Mouse (Mus musculus) spleen, postnatal 10 days (tissue): Measurements from ENCODE around the gene Bex1.
"Not testable (repeated sequence)": the region's sequence is repeated elsewhere in the genome, so short reads cannot be mapped to it uniquely, and the experiment has no call there.

ENCODE experiments used
- DNase-seq, 2 experiments: peaks; one replicate each; pipeline ENCODE4 v3.0.0; 2021 to 2022; ENCODE audit warnings: low spot score in 2 of 2

Bex1 gene

DNA sequence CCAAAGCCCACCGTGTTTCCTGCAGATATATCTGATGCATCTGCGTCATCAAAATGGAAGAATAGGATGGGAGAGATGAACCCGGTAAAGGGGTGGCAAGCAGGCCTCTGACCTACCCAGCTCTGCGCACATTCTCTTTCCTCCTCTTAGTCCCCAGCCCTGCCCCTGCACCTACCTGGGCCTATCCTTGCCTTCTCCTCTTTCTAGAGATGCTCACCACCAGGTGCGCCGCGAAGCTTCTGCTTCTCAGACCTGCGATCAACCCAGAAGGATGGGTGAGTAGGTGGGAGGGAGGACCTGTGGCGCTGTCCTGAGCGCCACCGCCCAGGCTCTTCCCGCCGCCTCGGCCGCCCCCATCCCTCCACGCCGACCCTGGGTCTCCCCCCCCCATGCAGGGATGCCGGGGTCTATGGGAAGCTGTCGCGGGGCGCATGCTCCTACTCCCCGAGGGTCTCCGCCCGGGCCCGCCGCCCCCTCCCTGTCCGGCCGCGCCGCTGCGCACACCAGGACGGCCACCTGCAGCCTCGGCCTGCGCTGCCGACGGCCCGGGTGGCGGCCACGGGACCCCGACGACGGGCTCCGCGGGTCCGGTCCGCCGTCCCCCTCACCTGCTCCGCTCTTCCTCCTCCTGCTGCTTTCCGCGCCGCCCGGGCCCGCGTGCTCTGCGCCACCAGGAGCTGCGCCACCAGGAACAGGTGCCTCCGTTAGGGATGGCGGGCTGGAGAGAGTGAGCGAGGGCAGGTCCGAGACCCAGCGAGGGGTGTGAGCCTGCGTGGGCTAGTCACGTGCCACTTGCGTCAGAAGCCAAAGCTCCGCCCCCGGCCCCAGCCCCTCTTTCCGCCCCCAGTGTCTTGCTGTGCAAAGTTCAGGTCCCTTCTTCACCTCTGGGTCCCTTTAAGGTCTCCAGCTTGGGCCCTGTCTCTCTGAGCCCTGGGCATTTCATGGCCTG lies at the start of gene Bex1, which contains the start of gene Tceal7:
Gene Bex1 (minus strand): TSS at position 785 of the 949 bp plus-strand sequence.
Gene Tceal7 (plus strand): TSS at position 51 of the 949 bp plus-strand sequence.
- DNase-seq: not testable (repeated sequence)

DNA sequence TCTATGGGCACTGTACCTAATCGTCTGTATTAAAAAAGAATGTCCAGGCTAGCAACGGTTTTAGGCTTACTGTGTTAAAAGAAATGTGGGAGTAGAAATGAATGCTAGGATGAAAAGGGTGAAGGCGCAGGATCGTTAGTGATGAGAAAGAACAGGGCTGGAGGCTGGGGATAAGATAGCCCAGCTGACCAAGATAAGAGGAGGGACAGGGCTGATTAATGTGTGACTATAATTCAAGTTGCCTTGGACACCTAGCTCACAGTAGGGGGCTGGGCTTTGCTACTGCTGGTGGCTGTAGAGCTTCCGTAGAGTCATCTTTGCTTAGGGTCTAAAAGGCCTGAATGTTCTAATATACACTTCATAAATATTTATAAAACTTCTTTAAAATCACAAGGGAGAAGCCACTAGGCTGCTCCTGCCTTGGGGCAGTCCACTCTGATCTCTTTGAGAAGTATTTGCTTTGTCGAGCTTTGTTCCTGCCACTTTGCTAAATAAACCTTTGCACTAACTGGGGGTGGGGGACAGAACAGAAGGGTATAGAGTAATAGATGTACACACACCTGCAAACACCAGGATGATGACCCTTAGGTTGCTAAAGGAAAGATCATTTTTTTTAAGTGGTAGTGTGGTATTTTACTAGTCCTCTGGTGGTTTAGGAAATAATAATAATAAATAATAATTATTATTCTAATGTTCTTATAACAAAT lies 36.9 kb upstream of the Bex1 start:
- no peak for DNase-seq

DNA sequence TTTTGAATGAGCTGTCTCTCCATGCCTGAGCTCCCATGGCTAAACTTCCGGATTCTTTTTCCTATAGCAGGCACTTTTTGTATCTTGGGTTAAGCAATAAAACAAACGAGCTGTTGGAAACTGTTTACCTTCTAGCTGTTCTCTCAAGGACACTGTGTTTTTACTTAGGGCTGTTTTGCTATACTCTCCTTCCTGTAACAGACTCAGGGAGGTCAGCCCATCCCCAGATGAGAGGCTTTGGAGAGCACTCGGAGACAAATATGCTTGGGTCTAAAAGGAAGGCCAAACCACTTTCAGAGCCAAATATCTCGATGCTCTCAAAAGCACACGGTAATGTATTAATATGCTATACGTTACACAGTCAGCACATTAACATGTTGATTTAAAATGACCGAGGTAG lies 34.4 kb upstream of the Bex1 start:
- DNase-seq: no peak

DNA sequence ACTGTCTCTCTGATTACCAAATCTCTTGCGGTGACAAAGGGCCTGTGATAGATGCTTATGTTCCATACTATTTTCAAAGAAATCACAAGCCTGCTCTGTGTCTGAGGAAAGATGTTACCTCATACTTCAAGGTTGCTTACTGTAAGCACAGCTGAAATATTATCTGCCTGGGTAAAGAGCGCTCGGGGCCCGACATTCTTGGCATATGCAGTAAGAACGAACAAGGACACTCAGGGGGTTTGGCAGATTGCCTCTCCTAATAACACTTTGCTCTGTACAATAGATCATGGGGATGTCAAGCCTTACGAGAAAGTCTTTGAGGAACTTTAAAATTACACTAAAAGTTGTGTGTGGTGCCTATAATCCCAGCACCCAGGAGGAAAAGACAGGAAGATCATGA lies 33.5 kb upstream of the Bex1 start:
- DNase-seq: no peak

DNA sequence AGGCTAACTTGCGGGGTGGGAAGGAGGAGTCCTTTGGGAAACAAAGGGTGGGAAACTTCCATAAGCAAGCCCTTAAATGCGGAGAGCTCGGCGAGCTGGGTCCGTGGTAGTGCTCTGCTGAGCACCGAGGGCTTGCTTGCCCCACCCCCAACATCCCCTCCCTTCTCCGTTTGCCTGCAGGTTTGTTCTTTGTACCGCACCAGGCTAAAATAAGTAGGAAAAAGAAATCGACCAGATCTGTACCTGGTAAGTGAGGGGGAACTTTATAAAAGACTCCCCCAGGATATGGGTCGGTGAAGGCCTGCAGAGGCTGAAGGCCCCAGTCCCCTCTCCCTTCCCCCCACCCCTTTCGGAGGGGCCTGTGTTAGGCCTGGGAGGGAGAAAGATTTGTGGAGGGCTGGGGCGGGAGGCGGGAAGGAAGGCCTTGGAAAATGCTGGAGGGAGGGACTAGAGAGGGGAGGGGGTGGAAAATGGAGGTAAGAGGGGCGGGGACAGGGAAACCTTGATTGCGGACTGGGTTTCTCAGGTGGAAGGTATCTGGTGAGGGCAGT lies 30.3 kb upstream of the Bex1 start:
- peak; percentile 5 to 32 for DNase-seq

DNA sequence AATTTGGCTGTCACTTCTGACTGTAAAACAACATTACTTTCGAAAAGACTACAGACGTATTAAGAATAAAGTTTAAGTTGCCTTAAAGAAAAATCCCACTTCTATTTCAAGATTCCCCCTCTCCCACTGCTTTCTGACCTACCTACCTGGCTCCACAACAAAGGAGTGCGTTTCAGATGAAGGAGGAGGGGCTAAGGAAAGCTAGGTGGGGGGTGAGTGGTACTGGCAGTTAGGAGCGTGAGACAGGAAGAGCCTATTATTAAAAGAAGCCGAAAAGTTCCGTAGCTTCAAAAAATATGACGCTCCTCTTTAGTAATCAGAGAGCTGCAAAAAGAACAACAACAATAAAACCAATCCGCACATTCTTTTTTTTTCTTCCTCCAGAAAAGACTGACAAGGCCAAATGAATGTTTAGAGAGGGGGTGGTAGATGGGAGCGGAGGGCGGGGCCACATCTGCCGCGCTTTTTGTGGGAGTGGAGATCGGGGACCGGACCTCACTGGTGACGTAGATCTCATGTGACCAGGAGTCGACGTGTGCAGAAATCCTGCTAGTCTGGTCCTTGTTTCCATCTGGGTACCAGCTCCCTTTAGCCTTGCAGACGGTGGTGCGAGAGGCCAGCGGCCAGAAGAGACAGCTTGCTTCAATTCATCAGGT lies 29.4 kb upstream of the Bex1 start, which contains the start of gene Tceal9:
Gene Tceal9 (plus strand): TSS at position 506 of the 656 bp plus-strand sequence.
- peak; percentile 40 to 79 for DNase-seq

DNA sequence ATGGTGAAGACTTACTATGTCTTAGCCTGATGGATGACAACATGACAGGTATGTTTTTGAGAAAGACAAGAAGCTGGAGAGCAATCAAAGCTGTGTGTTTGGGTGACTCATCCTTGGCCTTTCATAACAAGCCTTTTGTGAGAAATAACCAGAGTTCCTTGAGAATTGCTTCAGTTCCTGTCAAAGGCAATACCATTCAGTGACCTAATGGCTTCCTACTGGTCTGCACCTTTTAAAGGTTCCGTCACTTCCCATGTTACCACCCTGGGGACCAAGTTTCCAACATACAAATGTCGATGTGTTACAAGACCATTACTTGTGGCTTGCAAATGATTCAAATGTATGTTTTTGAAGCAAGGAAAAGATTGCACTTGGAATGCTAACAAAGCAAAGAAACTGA lies 27.9 kb upstream of the Bex1 start:
- no peak for DNase-seq

DNA sequence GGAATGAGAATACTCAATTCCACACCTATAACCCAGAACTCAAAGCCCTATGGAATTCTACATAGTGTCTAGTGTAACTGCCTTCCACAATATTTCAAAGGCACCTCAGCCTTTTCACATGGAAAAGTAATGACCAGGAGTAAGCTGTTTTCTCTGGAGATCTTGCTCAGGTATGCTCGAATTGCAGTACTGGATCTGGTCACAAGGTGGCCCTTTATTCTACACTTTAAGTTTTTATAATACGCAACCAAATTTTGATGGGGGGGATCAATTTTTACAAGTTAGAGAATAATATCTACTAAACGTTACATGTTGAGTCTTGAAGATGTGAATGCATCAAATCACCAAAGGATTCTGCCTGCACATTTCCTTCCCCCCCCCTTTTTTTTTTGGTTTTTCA lies 22.8 kb upstream of the Bex1 start:
- DNase-seq: peak; percentile 15 to 61

DNA sequence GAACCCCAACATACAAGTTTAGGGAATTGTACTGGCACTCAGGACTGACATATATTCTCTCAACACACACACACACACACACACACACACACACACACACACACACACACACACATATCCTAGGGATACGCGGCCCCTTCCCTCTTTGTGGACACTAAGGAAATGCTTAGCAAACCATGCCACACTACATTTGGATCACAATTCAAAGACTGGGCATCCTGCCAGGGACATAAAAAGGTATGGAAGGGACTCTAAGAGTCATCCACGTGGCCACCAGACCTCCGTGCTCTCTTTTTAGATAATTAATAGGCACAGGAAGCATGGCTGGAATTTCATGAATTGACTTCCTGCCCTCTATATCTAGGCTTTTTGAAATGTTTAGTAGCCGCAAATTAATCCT lies 12.5 kb upstream of the Bex1 start:
- DNase-seq: no peak

DNA sequence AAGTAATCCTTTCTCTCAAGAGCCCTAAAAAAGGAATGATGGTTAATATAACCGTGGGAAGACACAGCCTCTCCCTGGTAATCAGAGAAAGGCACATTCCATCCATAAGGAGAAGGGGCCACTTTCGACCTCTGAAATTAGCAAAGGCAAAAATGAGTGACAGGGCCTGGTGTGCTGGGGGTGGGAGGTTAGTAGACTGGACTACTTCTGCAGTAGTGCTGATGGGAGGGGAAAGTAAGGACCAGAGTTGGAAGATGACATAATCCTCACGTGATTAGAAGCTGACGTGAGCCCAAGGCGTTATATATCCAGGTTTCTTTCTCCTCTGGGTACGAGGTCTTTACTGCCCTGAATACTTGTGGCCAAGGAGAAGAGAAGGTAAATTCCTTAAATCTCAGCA lies 8.4 kb upstream of the Bex1 start:
- DNase-seq: no peak

DNA sequence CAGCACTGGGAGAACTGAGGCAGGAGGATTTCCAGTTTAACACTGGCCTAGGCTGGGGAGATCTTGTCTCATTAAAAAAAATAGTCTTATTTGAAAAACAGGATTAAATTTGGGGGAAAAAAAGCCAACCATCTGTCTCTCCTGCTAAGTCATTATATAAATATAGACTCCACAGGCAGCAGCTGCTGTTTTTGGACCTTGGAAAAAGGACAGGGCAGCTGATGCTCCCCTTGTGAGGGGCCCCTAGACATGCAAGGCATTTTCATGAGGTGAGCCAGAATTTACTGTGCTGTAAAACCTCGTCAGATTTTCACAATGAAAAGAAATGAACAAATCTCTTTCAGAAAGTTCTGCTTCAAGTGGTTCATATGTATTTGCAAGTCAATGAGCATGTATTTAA lies 990 bp upstream of the Bex1 start:
- DNase-seq: no peak

DNA sequence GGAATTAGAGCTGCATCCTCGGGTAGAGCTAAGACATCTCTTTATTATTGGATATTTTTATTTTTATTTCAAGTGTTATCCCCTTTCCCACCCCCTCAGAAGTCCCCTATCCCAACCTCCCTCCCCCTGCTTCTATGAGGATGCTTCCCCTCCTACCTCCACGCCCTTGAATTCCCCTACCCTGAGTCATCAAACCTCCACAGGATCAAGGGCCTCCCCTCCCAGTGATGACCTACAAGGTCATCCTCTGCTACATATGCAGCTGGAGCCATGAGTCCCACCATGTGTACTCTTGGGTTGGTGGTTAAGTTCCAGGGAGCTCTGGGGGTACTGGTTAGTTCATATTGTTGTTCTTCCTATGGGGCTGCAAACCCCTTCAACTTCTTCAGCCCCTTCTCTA lies 1.9 kb downstream of the Bex1 start:
- DNase-seq: no peak

DNA sequence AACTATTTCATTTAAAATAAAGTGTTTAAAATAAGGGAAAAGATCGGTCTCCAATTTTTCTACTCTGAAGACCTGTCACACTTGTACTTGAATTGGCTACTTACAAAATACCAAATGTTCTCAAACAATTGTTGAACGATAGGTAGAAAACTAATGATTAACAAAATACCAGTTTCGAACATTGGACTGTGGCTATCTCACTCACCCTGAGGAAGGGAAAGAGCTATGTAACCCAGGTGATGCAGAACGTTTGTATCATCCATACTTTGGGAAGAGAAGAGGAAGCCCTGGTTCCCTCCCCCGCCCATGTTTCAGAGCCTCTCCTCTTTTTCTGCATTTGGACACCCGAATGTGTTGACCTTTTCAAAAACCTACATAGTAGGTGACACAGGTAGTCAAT lies 10.9 kb downstream of the Bex1 start:
- DNase-seq: no peak

DNA sequence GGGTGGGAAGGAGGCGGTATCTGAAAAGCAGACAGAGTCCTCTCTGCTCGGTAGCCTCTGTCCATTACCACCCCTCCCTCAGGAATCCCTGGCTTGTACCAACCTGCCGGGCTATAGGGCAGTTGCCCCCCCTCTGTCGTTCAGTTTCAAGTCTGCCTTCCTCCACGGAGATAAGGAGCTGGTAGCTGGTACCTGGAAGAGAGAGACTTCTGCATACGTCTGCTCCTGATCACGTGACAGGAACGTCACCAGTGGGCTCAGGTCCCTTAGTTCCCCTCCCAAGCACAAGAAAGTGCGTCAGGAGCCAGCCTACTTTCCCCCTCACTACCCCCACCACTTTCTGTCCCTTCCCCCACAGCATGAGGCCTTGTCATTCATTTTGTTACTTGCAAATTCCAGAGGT lies 11.6 kb downstream of the Bex1 start, which contains the start of gene Tceal5:
Gene Tceal5 (minus strand): TSS at position 213 of the 403 bp plus-strand sequence.
- no peak for DNase-seq

DNA sequence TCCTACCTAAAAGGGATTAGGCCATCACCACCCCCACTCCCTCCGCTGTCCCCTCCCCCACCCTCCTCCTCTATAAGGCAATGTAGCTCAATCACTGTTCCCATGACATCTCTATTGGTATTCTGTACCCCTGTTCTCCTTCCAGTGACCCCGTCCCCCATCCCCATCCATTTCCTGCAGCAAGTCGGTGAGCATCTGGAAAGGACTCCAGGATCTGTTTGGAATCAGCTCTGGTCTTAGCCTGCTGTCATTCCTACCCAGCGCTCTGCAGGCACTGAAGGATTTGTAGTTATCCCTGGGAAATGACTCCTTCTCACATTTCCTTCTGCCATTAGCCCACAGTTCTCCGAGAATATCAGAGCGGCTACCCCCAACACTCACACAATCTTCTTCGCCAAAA lies 12.1 kb downstream of the Bex1 start:
- no peak for DNase-seq

DNA sequence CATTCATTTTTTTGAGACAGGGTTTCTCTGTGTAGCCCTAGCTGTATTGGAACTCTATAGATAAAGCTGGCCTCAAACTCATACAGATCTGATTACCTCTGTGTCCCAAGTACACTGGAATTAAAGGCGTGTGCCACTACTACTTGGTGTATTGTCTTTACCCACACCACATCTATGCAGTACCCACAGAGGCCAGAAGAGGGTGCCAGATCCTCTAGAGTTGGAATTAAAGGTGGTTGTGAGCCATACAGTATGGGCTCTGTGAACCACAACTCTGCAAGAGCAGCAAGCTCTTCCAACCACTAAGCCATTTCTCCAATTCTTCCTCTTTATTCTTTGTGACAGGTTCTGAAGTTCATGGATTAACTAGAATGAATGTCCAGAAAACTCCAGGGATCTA lies 18.4 kb downstream of the Bex1 start:
- DNase-seq: peak; percentile 47 to 66

DNA sequence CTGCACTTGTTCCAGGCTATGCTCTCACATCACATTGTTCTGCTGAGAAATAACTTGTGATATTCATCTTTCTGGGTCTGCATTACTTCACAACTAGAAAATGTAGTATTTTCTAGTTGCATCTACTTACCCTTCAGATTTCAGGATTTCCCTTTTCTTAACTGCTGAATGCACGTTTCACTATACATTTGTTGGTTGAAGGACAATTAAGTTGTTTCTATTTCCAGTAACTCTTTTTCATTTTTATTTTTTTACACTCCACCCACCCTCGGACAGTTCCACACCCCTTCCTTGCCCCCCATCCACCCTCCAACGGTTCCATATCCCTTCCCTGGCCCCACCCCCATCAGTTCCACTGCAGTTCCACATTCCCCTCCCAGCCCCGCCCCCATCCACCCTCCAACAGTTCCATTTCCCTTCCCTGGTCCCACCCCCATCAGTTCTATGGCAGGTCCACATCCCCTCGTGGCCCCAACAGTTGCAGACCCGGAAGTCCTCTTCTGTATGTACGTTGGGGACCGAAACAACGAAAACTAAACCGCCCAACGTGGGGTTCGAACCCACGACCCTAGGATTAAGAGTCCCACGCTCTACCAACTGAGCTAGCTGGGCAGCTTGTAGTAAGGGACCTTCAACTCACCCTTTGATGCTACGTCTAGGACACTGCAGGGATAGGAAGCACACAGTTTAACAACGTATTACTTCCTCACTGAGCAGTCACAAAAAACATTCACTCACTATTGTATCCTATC lies 19.9 kb downstream of the Bex1 start:
- no peak for DNase-seq

DNA sequence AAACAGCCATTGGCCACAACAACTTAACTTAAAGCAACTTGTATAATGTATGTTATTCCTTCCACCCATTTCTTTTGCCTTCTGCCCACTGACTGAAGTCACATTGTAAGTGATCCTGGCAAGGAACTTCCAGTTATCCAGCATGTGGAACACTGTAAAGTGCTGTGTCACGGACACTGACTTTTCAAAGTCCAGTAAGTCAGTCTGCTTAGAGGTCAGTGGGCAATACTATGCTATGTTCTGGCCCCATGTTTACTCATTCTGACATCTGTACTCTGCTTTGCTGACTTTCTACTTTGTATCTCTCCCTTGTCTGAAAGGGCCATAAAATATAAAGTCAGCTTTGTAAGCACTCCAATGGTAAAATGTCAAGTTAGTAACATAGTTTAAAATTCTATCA lies 32.2 kb downstream of the Bex1 start:
- DNase-seq: no peak

DNA sequence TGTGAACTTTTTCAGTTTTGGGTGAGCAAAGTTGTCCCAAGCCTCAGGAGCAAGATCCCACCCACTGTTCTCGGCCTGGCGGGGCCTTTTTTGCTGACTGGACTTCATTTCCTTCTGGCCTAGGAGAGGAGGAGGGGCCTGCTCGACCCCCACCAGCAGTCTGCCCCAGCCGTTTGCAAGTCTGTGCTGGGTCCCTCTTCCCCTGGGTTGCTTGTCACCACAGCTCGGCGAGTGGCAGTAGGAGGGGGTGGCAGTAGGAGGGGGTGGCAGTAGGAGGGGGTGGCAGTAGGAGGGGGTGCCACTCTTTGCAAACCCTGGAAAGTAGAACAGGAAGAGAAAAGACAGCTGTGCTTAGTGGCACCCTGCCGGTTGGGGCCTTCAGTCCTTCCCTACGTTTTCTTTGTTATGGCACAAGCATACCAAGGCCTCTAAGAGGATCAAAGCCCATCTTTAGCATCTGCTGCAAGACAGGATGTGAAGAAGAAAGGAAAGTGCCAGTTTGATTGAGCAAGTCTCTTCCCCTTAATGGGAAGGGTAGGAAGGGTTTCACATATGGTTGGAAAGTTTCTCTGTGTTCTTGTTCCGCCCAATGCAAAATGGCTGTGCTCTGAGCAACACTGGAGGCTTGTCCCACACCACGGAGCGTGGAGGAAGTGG lies 34.3 kb downstream of the Bex1 start:
- no peak for DNase-seq

DNA sequence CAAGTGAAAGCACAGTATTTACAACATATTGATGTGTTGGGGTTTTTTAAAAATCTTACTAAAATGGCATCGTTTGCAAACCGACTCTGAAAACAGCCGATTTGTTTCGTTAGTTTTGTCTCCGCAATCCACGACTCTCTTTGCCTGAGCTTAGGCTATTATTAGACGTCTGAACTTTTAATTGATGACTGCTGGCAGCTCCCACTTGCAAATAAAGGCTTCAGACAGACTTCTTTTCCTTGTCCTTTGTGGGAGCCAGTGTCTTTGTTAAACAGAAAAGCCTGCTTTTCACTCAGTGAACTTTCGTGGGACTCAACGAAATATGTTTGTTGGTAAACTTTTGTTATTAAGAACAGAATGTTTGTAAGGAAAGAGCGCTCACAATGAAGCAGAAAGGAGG lies 42.5 kb downstream of the Bex1 start:
- DNase-seq: no peak

DNA sequence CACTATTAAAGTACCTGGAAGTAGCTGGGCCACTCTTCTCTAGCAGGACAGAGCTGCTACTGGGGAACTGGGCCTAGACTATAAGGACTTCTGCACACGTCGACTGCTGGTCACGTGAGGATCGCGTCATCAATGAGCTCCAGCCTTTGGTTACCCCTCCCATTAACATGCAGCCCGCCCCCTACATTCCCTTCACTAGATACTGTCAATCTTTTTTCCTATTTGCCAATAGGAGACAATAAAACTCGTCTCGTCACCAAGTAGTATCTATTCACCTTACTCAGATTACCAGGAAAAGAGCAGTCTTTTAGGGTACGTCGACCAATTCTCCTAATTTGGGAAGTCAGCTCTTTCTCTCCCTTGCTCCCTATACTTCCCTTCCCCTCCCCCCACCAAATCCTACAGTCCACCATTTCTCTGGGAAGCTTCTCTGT lies 43.2 kb downstream of the Bex1 start, which contains the start of gene Tceal8:
Gene Tceal8 (minus strand): TSS at position 225 of the 434 bp plus-strand sequence.
- peak; percentile 32 to 73 for DNase-seq
